Comparison of ENCODE assay signal across 8 mouse cellular contexts in the genomic region with DNA sequence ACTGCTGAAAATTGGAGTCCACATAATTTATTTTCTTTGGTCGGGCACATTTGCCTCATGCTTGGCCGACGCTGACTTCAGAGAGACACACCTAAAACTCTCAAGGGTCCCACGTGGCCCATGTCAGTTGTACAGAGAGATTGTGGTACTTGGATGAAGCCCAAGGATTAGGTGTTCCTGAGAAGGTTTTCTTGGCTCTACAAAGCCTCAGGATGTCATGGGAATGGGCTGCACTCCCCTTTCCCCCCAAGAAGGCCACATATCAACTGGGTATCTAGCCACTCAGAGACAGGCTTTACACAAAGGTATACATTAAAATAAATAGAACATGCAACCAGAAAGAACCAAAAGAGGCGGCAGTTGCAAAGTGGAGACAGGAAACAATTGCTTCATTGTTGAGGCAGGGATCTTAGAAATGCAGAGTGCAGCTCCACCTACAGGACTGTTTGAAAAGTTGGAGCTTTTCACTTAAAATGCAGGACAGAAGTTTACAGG.
DNase-seq lines count a peak whose midpoint lies in the region; ATAC-seq and TF ChIP-seq lines count a peak whose summit lies in the region.

No protein-coding gene starts in this region.

- H3K27ac ChIP-seq in hindbrain, embryonic 10.5 days = peak overlapping the region; percentile 64
- peak overlapping the region; percentile 89 for H3K27ac ChIP-seq in layer of hippocampus, adult 2 months
- H3K27ac ChIP-seq in lung, postnatal 0 days (ENCODE audit: low read length) = peak overlapping the region; percentile 81

- peak; percentile 94 for ATAC-seq in frontal cortex, adult (ENCODE audit: low TSS enrichment)
- ATAC-seq in lung, postnatal 0 days = peak; percentile 90

- H3K4me1 ChIP-seq in hindbrain, embryonic 10.5 days (replicated peaks) = peaks cover 14% of the 10 kb centered on the region
- H3K4me1 ChIP-seq in lung, postnatal 0 days (ENCODE audit: insufficient read depth, low read depth, low read length) = peaks cover 4% of the 10 kb centered on the region; the same call in 1 of the 2 replicates

- H3K4me3 ChIP-seq in hindbrain, embryonic 10.5 days = no peak overlapping the region
- peak overlapping the region; percentile 44 for H3K4me3 ChIP-seq in layer of hippocampus, adult 2 months
- H3K4me3 ChIP-seq in lung, postnatal 0 days (ENCODE audit: low read depth, low read length) = peak overlapping the region; percentile 4; the same call in 1 of the 2 replicates

- TF ChIP-seq CTCF in layer of hippocampus, adult 2 months (conservative IDR thresholded peaks at IDR 0.05) = peak; percentile 92
- TF ChIP-seq CTCF in lung, postnatal 0 days (IDR thresholded peaks at IDR 0.05) = peak; percentile 84

- H3K27me3 ChIP-seq in hindbrain, embryonic 10.5 days (ENCODE audit: insufficient read depth, poor library complexity, severe bottlenecking) = no peaks in the 10 kb centered on the region
- H3K27me3 ChIP-seq in lung, postnatal 0 days (replicated peaks; ENCODE audit: insufficient read depth, low read length) = no peaks in the 10 kb centered on the region

- H3K36me3 ChIP-seq in hindbrain, embryonic 10.5 days = no peaks in the 10 kb centered on the region
- no peaks in the 10 kb centered on the region for H3K36me3 ChIP-seq in lung, postnatal 0 days (ENCODE audit: insufficient read depth, low read length)

- peak; percentile 10; the same call in 1 of the 2 replicates for TF ChIP-seq EP300 in lung, postnatal 0 days (IDR thresholded peaks at IDR 0.05)

- no peaks in the 10 kb centered on the region for H3K9me3 ChIP-seq in hindbrain, embryonic 10.5 days
- H3K9me3 ChIP-seq in lung, postnatal 0 days (ENCODE audit: low read length) = no peaks in the 10 kb centered on the region

- peak; percentile 19 to 32 for DNase-seq in cerebellum, postnatal 25 days
- DNase-seq in cerebellum, adult 11 months = no peak
- peak; percentile 42 to 45 for DNase-seq in adrenal gland, postnatal 36 days
- DNase-seq in hindbrain, embryonic 10.5 days (ENCODE audit: low spot score) = peak; percentile 50
- peak; percentile 40 to 67 for DNase-seq in layer of hippocampus, adult 2 months (ENCODE audit: low spot score in 2 of 2)
- peak; percentile 94 for DNase-seq in lung, postnatal 0 days (ENCODE audit: low spot score)
- DNase-seq in retina, embryonic 14.5 days (ENCODE audit: low spot score) = peak; percentile 76

- 47% methylated on average over 5 of the region's 5 CpGs for WGBS in hindbrain, embryonic 10.5 days
- 4% methylated on average over 5 of the region's 5 CpGs for WGBS in lung, postnatal 0 days

- H3K9ac ChIP-seq in lung, postnatal 0 days (replicated peaks; ENCODE audit: low read depth) = no peak overlapping the region

- peak overlapping the region; percentile 44 for H3K4me2 ChIP-seq in lung, postnatal 0 days (replicated peaks; ENCODE audit: low read depth, low read length)
